ENCODE assay signal across 8 mouse cellular contexts in genomic region chr7:100495581-100496251, GRCm38 (mm10). TPM values are rescaled to one million over a fixed set of nuclear protein-coding genes. Genes with fewer than 3 reads are reported as not detected.
A peak's percentile ranks its signal among the peaks of the same experiment; 100 is the strongest.
DNase-seq lines count a peak whose midpoint lies in the region; ATAC-seq and TF ChIP-seq lines count a peak whose summit lies in the region.

No protein-coding gene starts in this region.

- H3K27me3 ChIP-seq in liver, embryonic 15.5 days, result no peaks in the 10 kb centered on the region
- no peaks in the 10 kb centered on the region; the same call in 1 of the 2 replicates for H3K27me3 ChIP-seq in testis, adult 2 months (ENCODE audit: control insufficient read depth, insufficient read depth, low read length)

- peak; percentile 94 for DNase-seq in A20 (ENCODE audit: low read depth, low spot score)
- peak; percentile 95 for DNase-seq in ZHBTc4 (ENCODE audit: low read depth, low spot score)
- peak; percentile 76 to 79 for DNase-seq in heart, postnatal 14 days
- DNase-seq in kidney, postnatal 4 days, result peak; percentile 68 to 82
- DNase-seq in neural tube, embryonic 10.5 days (ENCODE audit: extremely low spot score, low spot score), result peak; percentile 39

- peak; percentile 11; the same call in 1 of the 2 replicates for TF ChIP-seq POLR2A in testis, adult 2 months (IDR thresholded peaks at IDR 0.05; ENCODE audit: control insufficient read depth, low read depth, low read length)

- H3K9me3 ChIP-seq in liver, embryonic 15.5 days (replicated peaks), result no peaks in the 10 kb centered on the region

- peaks cover 68% of the 10 kb centered on the region for H3K36me3 ChIP-seq in liver, embryonic 15.5 days (replicated peaks)
- no peaks in the 10 kb centered on the region for H3K36me3 ChIP-seq in testis, adult 2 months (ENCODE audit: control insufficient read depth, insufficient read depth, low read length)

- peaks cover 79% of the 10 kb centered on the region for H3K4me1 ChIP-seq in liver, embryonic 15.5 days (replicated peaks)
- H3K4me1 ChIP-seq in testis, adult 2 months (ENCODE audit: control insufficient read depth, insufficient read depth, low read length), result peaks cover 17% of the 10 kb centered on the region

- H3K9ac ChIP-seq in liver, embryonic 15.5 days, result peak overlapping the region; percentile 90

- H3K4me3 ChIP-seq in liver, embryonic 15.5 days (replicated peaks), result peak overlapping the region; percentile 79
- H3K4me3 ChIP-seq in testis, adult 2 months (ENCODE audit: control insufficient read depth, low read depth, low read length), result peak overlapping the region; percentile 1; the same call in 1 of the 2 replicates

- 15% methylated on average over 11 of the region's 11 CpGs for WGBS in liver, embryonic 15.5 days (ENCODE audit: insufficient replicate concordance)

- no peak for TF ChIP-seq CTCF in testis, adult 2 months (IDR thresholded peaks at IDR 0.05; ENCODE audit: control insufficient read depth, insufficient read depth, insufficient replicate concordance, low read depth, low read length)

- intact Hi-C loops in heart, postnatal 14 days (cut with DNase I), result no loop called here

- H3K27ac ChIP-seq in liver, embryonic 15.5 days (replicated peaks), result peak overlapping the region; percentile 93
- peak overlapping the region; percentile 82 for H3K27ac ChIP-seq in testis, adult 2 months (ENCODE audit: control insufficient read depth, insufficient read depth, low read depth, low read length)

- peak; percentile 26 for ATAC-seq in erythroblast, adult 5-6 weeks (replicated peaks; ENCODE audit: low FRiP score, poor library complexity, severe bottlenecking)
- ATAC-seq in liver, embryonic 15.5 days (ENCODE audit: insufficient read depth), result peak; percentile 26

- peak overlapping the region; percentile 93 for H3K4me2 ChIP-seq in liver, embryonic 15.5 days

RNA-seq across cellular contexts. Expression of gene Ucp2, which starts 2.6 kb away (rescaled TPM):
- total RNA-seq in erythroblast, adult 5-6 weeks (2015; ENCODE audit: low replicate concordance), result 1,034 and 1,242 TPM in 2 replicates
- total RNA-seq in erythroblast, adult 5-6 weeks (2017; ENCODE audit: low replicate concordance), result 1,143 and 1,228 TPM in 2 replicates
- total RNA-seq in heart, postnatal 14 days (2021), result 100 to 1,000 TPM; 781 to 850 TPM
- polyA plus RNA-seq in liver, embryonic 15.5 days (2015; fragmentation: Nextera tagmentation; extraction: Ambion mirVana), result 734 and 787 TPM in 2 replicates
- 42.2 and 53.2 TPM in 2 replicates for polyA plus RNA-seq in testis, adult 2 months (2012; rRNA removed)

RNA-seq across cellular contexts. Expression of gene Dnajb13, which starts 19.0 kb away (rescaled TPM):
- 1.5 TPM in 1 of 2 replicates, not detected in the other for total RNA-seq in erythroblast, adult 5-6 weeks (2015; ENCODE audit: low replicate concordance)
- 2.6 and 9.2 TPM in 2 replicates for total RNA-seq in erythroblast, adult 5-6 weeks (2017; ENCODE audit: low replicate concordance)
- not detected for total RNA-seq in heart, postnatal 14 days (2021)
- polyA plus RNA-seq in liver, embryonic 15.5 days (2015; fragmentation: Nextera tagmentation; extraction: Ambion mirVana), result 2.9 and 3.8 TPM in 2 replicates
- polyA plus RNA-seq in testis, adult 2 months (2012; rRNA removed), result 528 and 538 TPM in 2 replicates

RNA-seq across cellular contexts. Expression of gene Ucp3, which starts 22.9 kb away (rescaled TPM):
- 0.42 TPM in 1 of 2 replicates, not detected in the other for total RNA-seq in erythroblast, adult 5-6 weeks (2015; ENCODE audit: low replicate concordance)
- 0.56 TPM in 1 of 2 replicates, not detected in the other for total RNA-seq in erythroblast, adult 5-6 weeks (2017; ENCODE audit: low replicate concordance)
- 10 to 100 TPM; 50.0 to 74.5 TPM for total RNA-seq in heart, postnatal 14 days (2021)
- 0.06 TPM in 1 of 2 replicates, not detected in the other for polyA plus RNA-seq in liver, embryonic 15.5 days (2015; fragmentation: Nextera tagmentation; extraction: Ambion mirVana)
- polyA plus RNA-seq in testis, adult 2 months (2012; rRNA removed), result 0.73 and 1.2 TPM in 2 replicates

RNA-seq across cellular contexts. Expression of gene Coa4, which starts 41.2 kb away (rescaled TPM):
- 1.7 and 4.0 TPM in 2 replicates for total RNA-seq in erythroblast, adult 5-6 weeks (2015; ENCODE audit: low replicate concordance)
- total RNA-seq in erythroblast, adult 5-6 weeks (2017; ENCODE audit: low replicate concordance), result 6.7 and 9.8 TPM in 2 replicates
- 10 to 100 TPM; 13.0 to 13.3 TPM for total RNA-seq in heart, postnatal 14 days (2021)
- polyA plus RNA-seq in liver, embryonic 15.5 days (2015; fragmentation: Nextera tagmentation; extraction: Ambion mirVana), result 11.5 and 12.3 TPM in 2 replicates
- 29.5 and 29.6 TPM in 2 replicates for polyA plus RNA-seq in testis, adult 2 months (2012; rRNA removed)

Comparison
In these comparisons a context has a peak if more than half of its experiments do, and no peak if none do; other contexts are left out.
1. Peak in every context shown above with its lines: DNase-seq, ATAC-seq, H3K4me3 ChIP-seq and H3K27ac ChIP-seq.
2. DNase-seq: peak in every context shown above with its lines; median percentile 95 in ZHBTc4; 94 in A20; 78 in heart, postnatal 14 days; 75 in kidney, postnatal 4 days; 39 in neural tube, embryonic 10.5 days.
3. RNA of gene Ucp3, which starts 22.9 kb away (total RNA-seq): 50.0 to 74.5 TPM in heart, postnatal 14 days; 0.42 to 0.56 TPM in erythroblast, adult 5-6 weeks; every median in the first group is over 10 times any median in the second.